7 mouse cellular contexts compared by ENCODE assay signal in genomic region chr5:24348128-24348527, GRCm38 (mm10). TPM values are rescaled to one million over a fixed set of nuclear protein-coding genes. Genes with fewer than 3 reads are reported as not detected.
DNase-seq lines count a peak whose midpoint lies in the region; ATAC-seq and TF ChIP-seq lines count a peak whose summit lies in the region.

No protein-coding gene starts in this region.

- peak; percentile 87 for DNase-seq in adrenal gland, postnatal 10 days
- DNase-seq in kidney, adult 2 months = peak; percentile 73
- DNase-seq in liver = peak; percentile 78
- peak; percentile 42 to 82 for DNase-seq in spleen, postnatal 10 days (ENCODE audit: low spot score in 2 of 2)

- H3K4me2 ChIP-seq in midbrain, embryonic 16.5 days (ENCODE audit: low read length) = peak overlapping the region; percentile 99

- H3K9me3 ChIP-seq in midbrain, embryonic 16.5 days (replicated peaks; ENCODE audit: control insufficient read depth, low read length, poor library complexity, severe bottlenecking) = no peaks in the 10 kb centered on the region

- TF ChIP-seq POLR2A in cortical plate, adult 2 months (IDR thresholded peaks at IDR 0.05; ENCODE audit: extremely low read depth, insufficient read depth, low read length) = peak; percentile 55; the same call in 1 of the 2 replicates
- no peak for TF ChIP-seq POLR2A in kidney, adult 2 months (IDR thresholded peaks at IDR 0.05; ENCODE audit: low read depth, low read length)

- no peaks in the 10 kb centered on the region for H3K36me3 ChIP-seq in kidney, adult 2 months (ENCODE audit: control insufficient read depth, insufficient read depth, low read length)
- H3K36me3 ChIP-seq in midbrain, embryonic 16.5 days (ENCODE audit: control insufficient read depth, insufficient read depth, low read length) = no peaks in the 10 kb centered on the region

- peak overlapping the region; percentile 50 for H3K4me3 ChIP-seq in cortical plate, adult 2 months (ENCODE audit: insufficient read depth, low read length)
- peak overlapping the region; percentile 55 for H3K4me3 ChIP-seq in kidney, adult 2 months (ENCODE audit: insufficient read depth, low read depth, low read length)
- H3K4me3 ChIP-seq in midbrain, embryonic 16.5 days (ENCODE audit: low read depth, low read length) = peak overlapping the region; percentile 56

- H3K27ac ChIP-seq in cortical plate, adult 2 months (ENCODE audit: insufficient read depth, low read length) = no peak overlapping the region
- H3K27ac ChIP-seq in kidney, adult 2 months (ENCODE audit: insufficient read depth, low read depth, low read length) = no peak overlapping the region
- H3K27ac ChIP-seq in midbrain, embryonic 16.5 days (ENCODE audit: low read length) = peak overlapping the region; percentile 64; the same call in 1 of the 2 replicates

- H3K9ac ChIP-seq in midbrain, embryonic 16.5 days (ENCODE audit: low read depth, low read length) = peak overlapping the region; percentile 70

- no peaks in the 10 kb centered on the region for H3K27me3 ChIP-seq in kidney, adult 2 months (replicated peaks; ENCODE audit: control insufficient read depth, insufficient read depth, low read length)
- no peaks in the 10 kb centered on the region for H3K27me3 ChIP-seq in midbrain, embryonic 16.5 days (ENCODE audit: control insufficient read depth, insufficient read depth, low read depth, low read length)

- peak; percentile 78 for ATAC-seq in granulocyte monocyte progenitor cell, adult 5-6 weeks (replicated peaks; ENCODE audit: poor library complexity, severe bottlenecking)
- peak; percentile 26 for ATAC-seq in midbrain, embryonic 16.5 days

- peaks cover 3% of the 10 kb centered on the region; the same call in 1 of the 2 replicates for H3K4me1 ChIP-seq in cortical plate, adult 2 months (ENCODE audit: control insufficient read depth, insufficient read depth, low read length)
- H3K4me1 ChIP-seq in kidney, adult 2 months (ENCODE audit: control insufficient read depth, insufficient read depth, low read length) = peaks cover 4% of the 10 kb centered on the region; the same call in 1 of the 2 replicates
- peaks cover 68% of the 10 kb centered on the region for H3K4me1 ChIP-seq in midbrain, embryonic 16.5 days (ENCODE audit: control insufficient read depth, insufficient read depth, low read length)

- WGBS in kidney, adult 2 months = under 1% methylated on average over 41 of the region's 41 CpGs
- WGBS in midbrain, embryonic 16.5 days = 0% methylated on average over 41 of the region's 41 CpGs

- no peak for TF ChIP-seq CTCF in cortical plate, adult 2 months (IDR thresholded peaks at IDR 0.05; ENCODE audit: extremely low read depth, insufficient read depth, low read length)
- TF ChIP-seq CTCF in kidney, adult 2 months (conservative IDR thresholded peaks at IDR 0.05; ENCODE audit: insufficient read depth, insufficient read length, low read depth, low read length) = no peak

RNA-seq across cellular contexts. Expression of gene Kcnh2, which starts 3.3 kb away (rescaled TPM):
- 10 to 100 TPM; 12.8 to 23.1 TPM for total RNA-seq in adrenal gland, postnatal 10 days (2021)
- polyA plus RNA-seq in cortical plate, adult 2 months (2012; rRNA removed) = 27.3 and 29.4 TPM in 2 replicates
- not detected in 2 replicates for total RNA-seq in granulocyte monocyte progenitor cell, adult 5-6 weeks (2014; fragmentation: Nextera tagmentation)
- not detected in 2 replicates for total RNA-seq in granulocyte monocyte progenitor cell, adult 5-6 weeks (2017)
- polyA plus RNA-seq in kidney, adult 2 months (2012; rRNA removed) = 3.1 and 5.5 TPM in 2 replicates
- 11.4 and 11.7 TPM in 2 replicates for polyA plus RNA-seq in midbrain, embryonic 16.5 days (2015; fragmentation: Nextera tagmentation; extraction: Ambion mirVana)

RNA-seq across cellular contexts. Expression of gene Nos3, which starts 16.5 kb away (rescaled TPM):
- 10 to 100 TPM; 16.3 to 16.6 TPM for total RNA-seq in adrenal gland, postnatal 10 days (2021)
- polyA plus RNA-seq in cortical plate, adult 2 months (2012; rRNA removed) = 9.6 and 10.4 TPM in 2 replicates
- 0.56 TPM in 1 of 2 replicates, not detected in the other for total RNA-seq in granulocyte monocyte progenitor cell, adult 5-6 weeks (2014; fragmentation: Nextera tagmentation)
- total RNA-seq in granulocyte monocyte progenitor cell, adult 5-6 weeks (2017) = not detected in 2 replicates
- polyA plus RNA-seq in kidney, adult 2 months (2012; rRNA removed) = 11.4 and 12.4 TPM in 2 replicates
- 8.8 and 9.7 TPM in 2 replicates for polyA plus RNA-seq in midbrain, embryonic 16.5 days (2015; fragmentation: Nextera tagmentation; extraction: Ambion mirVana)

RNA-seq across cellular contexts. Expression of gene Atg9b, which starts 43.8 kb away (rescaled TPM):
- under 1 TPM; 0.60 to 0.67 TPM for total RNA-seq in adrenal gland, postnatal 10 days (2021)
- 4.0 and 4.1 TPM in 2 replicates for polyA plus RNA-seq in cortical plate, adult 2 months (2012; rRNA removed)
- total RNA-seq in granulocyte monocyte progenitor cell, adult 5-6 weeks (2014; fragmentation: Nextera tagmentation) = 1.8 and 4.0 TPM in 2 replicates
- total RNA-seq in granulocyte monocyte progenitor cell, adult 5-6 weeks (2017) = 4.0 and 5.3 TPM in 2 replicates
- polyA plus RNA-seq in kidney, adult 2 months (2012; rRNA removed) = 0.76 and 0.89 TPM in 2 replicates
- 3.8 and 4.4 TPM in 2 replicates for polyA plus RNA-seq in midbrain, embryonic 16.5 days (2015; fragmentation: Nextera tagmentation; extraction: Ambion mirVana)

RNA-seq across cellular contexts. Expression of gene Abcb8, which starts 45.3 kb away (rescaled TPM):
- 100 to 1,000 TPM in 1 of 2 experiments, 10 to 100 TPM in 1; 93.7 to 116 TPM for total RNA-seq in adrenal gland, postnatal 10 days (2021)
- polyA plus RNA-seq in cortical plate, adult 2 months (2012; rRNA removed) = 54.8 and 57.3 TPM in 2 replicates
- total RNA-seq in granulocyte monocyte progenitor cell, adult 5-6 weeks (2014; fragmentation: Nextera tagmentation) = 17.6 and 56.8 TPM in 2 replicates
- total RNA-seq in granulocyte monocyte progenitor cell, adult 5-6 weeks (2017) = 14.4 and 23.9 TPM in 2 replicates
- polyA plus RNA-seq in kidney, adult 2 months (2012; rRNA removed) = 112 and 117 TPM in 2 replicates
- polyA plus RNA-seq in midbrain, embryonic 16.5 days (2015; fragmentation: Nextera tagmentation; extraction: Ambion mirVana) = 49.2 and 54.9 TPM in 2 replicates
